1 mouse cellular context compared by ENCODE assay signal in the genomic region with DNA sequence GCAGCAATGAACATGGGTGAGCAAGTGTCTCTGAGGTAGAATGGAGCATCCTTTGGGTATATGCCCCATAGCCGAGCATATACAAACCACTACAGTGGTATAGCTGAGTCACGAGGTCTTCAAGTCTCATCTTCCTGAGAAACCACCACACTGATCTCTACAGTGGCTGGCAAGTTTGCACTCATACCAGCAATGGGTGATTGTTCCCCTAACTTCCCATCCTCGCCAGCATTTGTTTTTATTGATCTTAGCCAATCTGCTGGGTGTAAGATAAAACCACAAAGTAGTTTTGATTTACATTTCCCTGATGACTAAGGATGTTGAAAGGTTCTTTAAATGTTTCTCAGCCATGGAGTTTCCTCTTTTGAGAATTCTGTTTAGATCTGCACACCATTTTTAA.
TF ChIP-seq lines count a peak whose summit lies in the region.

No protein-coding gene starts in this region.

TF ChIP-seq in MEL, 35 proteins besides CTCF, POLR2A, EP300 and RAD21 (continued from another document):
- no peak for TF ChIP-seq UBTF (IDR thresholded peaks at IDR 0.05; ENCODE audit: borderline replicate concordance, insufficient read depth, low read depth, low read length)
- TF ChIP-seq JUND (IDR thresholded peaks at IDR 0.05; ENCODE audit: low read depth, low read length), result no peak
- TF ChIP-seq GABPA (IDR thresholded peaks at IDR 0.05; ENCODE audit: low read depth, low read length), result no peak
- TF ChIP-seq SIN3A (IDR thresholded peaks at IDR 0.05; ENCODE audit: low read length), result no peak
- TF ChIP-seq POLR2AphosphoS2 (IDR thresholded peaks at IDR 0.05; ENCODE audit: low read length), result no peak
- TF ChIP-seq BHLHE40 (IDR thresholded peaks at IDR 0.05; ENCODE audit: borderline replicate concordance, low read depth, low read length), result no peak
- no peak for TF ChIP-seq CHD2 (IDR thresholded peaks at IDR 0.05; ENCODE audit: low read length)
- no peak for TF ChIP-seq GATA1 (IDR thresholded peaks at IDR 0.05; ENCODE audit: low read depth, low read length)
- TF ChIP-seq MYC (IDR thresholded peaks at IDR 0.05; ENCODE audit: low read depth, low read length), result no peak
- no peak for TF ChIP-seq MAFK (IDR thresholded peaks at IDR 0.05; ENCODE audit: borderline replicate concordance, low read depth, low read length)
- no peak for TF ChIP-seq TBP (IDR thresholded peaks at IDR 0.05; ENCODE audit: low read depth, low read length)
- no peak for TF ChIP-seq ZC3H11A (IDR thresholded peaks at IDR 0.05; ENCODE audit: low read depth, low read length)
- TF ChIP-seq NRF1 (IDR thresholded peaks at IDR 0.05; ENCODE audit: insufficient read depth, low read depth, low read length, poor library complexity, severe bottlenecking), result no peak
